Mouse (Mus musculus): ENCODE measurements around the gene Disp1. TPM values are rescaled to one million over a fixed set of nuclear protein-coding genes. Genes with fewer than 3 reads are reported as not detected.

Disp1 gene
- polyA plus RNA-seq, 1 experiment from 2014 or later, result 12.3 TPM

- Histone ChIP-seq H3K9ac (replicated peaks; ENCODE audit: low read depth, low read length) (no peak overlapping the region), H3K4me1 (ENCODE audit: control insufficient read depth, insufficient read depth, low read length) (no peaks in the 10 kb centered on the region), H3K4me3 (ENCODE audit: low read depth, low read length) (no peak overlapping the region), H3K9me3 (ENCODE audit: control insufficient read depth, low read depth, low read length) (no peaks in the 10 kb centered on the region; the same call in 1 of the 2 replicates), H3K27me3 (ENCODE audit: control insufficient read depth, insufficient read depth, low read length) (no peaks in the 10 kb centered on the region), H3K27ac (ENCODE audit: low read length) (no peak overlapping the region), H3K4me2 (replicated peaks; ENCODE audit: low read depth, low read length) (no peak overlapping the region), H3K36me3 (ENCODE audit: control insufficient read depth, insufficient read depth, low read length) (peaks cover 44% of the 10 kb centered on the region)
- no peak for ATAC-seq (ENCODE audit: insufficient number of reproducible peaks, insufficient read depth, low FRiP score, low read depth)
- WGBS, result 85% methylated on average over 7 of the region's 7 CpGs
Observed at GRCm38 (mm10) chr1:183091203-183091602, 130.1 kb downstream of the Disp1 start.

- no peak overlapping the region for H3K4me2 ChIP-seq (replicated peaks; ENCODE audit: low read depth, low read length)
- no peak overlapping the region for H3K4me3 ChIP-seq (ENCODE audit: low read depth, low read length)
- no peak overlapping the region for H3K27ac ChIP-seq (ENCODE audit: low read length)
- H3K27me3 ChIP-seq (ENCODE audit: control insufficient read depth, insufficient read depth, low read length), result no peaks in the 10 kb centered on the region
- H3K4me1 ChIP-seq (ENCODE audit: control insufficient read depth, insufficient read depth, low read length), result no peaks in the 10 kb centered on the region
- H3K9ac ChIP-seq (replicated peaks; ENCODE audit: low read depth, low read length), result no peak overlapping the region
- no peak for ATAC-seq (ENCODE audit: insufficient number of reproducible peaks, insufficient read depth, low FRiP score, low read depth)
- 96% methylated on average over 23 of the region's 23 CpGs for WGBS
- no peaks in the 10 kb centered on the region; the same call in 1 of the 2 replicates for H3K9me3 ChIP-seq (ENCODE audit: control insufficient read depth, low read depth, low read length)
- peaks cover 45% of the 10 kb centered on the region for H3K36me3 ChIP-seq (ENCODE audit: control insufficient read depth, insufficient read depth, low read length)
Observed at GRCm38 (mm10) chr1:183088661-183089060, 132.7 kb downstream of the Disp1 start.

DNA sequence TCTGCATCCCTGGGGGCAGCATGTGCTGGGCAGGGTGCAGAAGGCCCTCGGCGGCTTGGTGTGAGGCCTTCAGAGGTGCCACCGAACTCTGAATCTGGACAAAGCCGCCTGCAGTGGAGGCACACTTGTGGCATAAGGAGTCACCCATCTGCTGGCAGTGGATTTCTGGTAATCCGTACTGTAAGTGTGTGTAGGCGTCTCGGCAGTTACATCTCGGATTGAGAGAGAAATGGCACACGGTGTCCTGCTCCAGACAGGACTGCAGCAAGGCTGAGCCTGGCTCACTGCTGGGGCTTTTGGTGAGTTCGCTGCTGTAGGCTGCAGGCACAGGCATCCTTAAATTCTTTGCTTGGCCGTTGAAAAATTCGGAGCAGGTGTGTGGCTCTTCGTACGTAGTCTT is 134.5 kb downstream of the Disp1 start:
- 93% methylated on average over 14 of the region's 14 CpGs for WGBS
- H3K27me3 ChIP-seq (ENCODE audit: control insufficient read depth, insufficient read depth, low read length), result no peaks in the 10 kb centered on the region
- H3K4me3 ChIP-seq (ENCODE audit: low read depth, low read length), result no peak overlapping the region
- no peak overlapping the region for H3K27ac ChIP-seq (ENCODE audit: low read length)
- ATAC-seq (ENCODE audit: insufficient number of reproducible peaks, insufficient read depth, low FRiP score, low read depth), result no peak
- no peaks in the 10 kb centered on the region for H3K4me1 ChIP-seq (ENCODE audit: control insufficient read depth, insufficient read depth, low read length)
- H3K4me2 ChIP-seq (replicated peaks; ENCODE audit: low read depth, low read length), result no peak overlapping the region
- H3K9me3 ChIP-seq (ENCODE audit: control insufficient read depth, low read depth, low read length), result no peaks in the 10 kb centered on the region; the same call in 1 of the 2 replicates
- peaks cover 45% of the 10 kb centered on the region for H3K36me3 ChIP-seq (ENCODE audit: control insufficient read depth, insufficient read depth, low read length)
- H3K9ac ChIP-seq (replicated peaks; ENCODE audit: low read depth, low read length), result no peak overlapping the region

DNA sequence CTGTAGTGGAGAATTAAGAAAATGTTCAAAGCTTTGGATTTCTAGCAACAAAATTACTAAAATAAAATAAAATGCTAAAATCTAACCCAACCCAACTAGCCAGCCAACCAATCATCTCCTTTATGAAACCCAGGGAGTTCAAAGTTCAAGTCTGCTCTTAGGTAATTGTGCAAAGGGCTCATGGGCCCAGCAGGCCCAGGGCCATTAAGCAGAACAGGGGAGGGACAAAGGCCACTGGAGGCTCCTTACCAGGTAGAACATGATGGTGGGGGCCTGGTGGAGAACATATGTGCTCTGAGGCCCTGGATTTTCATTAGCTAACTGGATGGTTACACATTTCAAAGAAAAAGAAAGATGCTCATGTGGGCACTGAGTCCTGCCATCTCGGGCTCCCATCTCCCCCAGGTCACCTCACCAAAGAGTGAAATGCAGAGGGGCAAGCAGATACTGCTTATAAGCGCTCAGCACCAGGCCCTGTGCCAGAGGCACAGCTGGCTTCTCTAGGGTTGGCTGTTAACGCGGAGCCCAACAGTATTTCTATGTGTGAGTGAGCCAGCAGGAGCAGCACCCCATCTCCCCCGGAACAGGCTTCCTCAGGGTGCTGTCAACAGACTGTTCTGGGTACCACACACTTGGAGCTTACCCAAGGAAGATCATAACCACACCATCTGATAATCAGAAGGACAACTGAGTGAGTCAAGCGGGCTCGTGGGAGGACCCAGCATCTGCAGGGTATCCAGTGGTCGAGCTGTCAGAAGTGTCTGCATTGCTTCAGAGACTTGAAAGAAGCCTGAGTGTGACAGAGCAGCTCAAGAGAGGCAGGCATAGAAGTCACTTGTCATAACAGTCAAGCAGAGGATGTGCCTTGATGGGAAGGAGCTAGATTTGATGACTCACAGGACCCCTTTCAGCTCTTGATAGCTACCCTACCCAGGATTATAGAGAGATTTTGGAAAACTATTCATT is 137.0 kb downstream of the Disp1 start:
- Histone ChIP-seq H3K9me3 (ENCODE audit: control insufficient read depth, low read depth, low read length) (no peaks in the 10 kb centered on the region; the same call in 1 of the 2 replicates), H3K27me3 (ENCODE audit: control insufficient read depth, insufficient read depth, low read length) (no peaks in the 10 kb centered on the region), H3K4me3 (ENCODE audit: low read depth, low read length) (no peak overlapping the region), H3K27ac (ENCODE audit: low read length) (no peak overlapping the region), H3K9ac (replicated peaks; ENCODE audit: low read depth, low read length) (no peak overlapping the region), H3K36me3 (ENCODE audit: control insufficient read depth, insufficient read depth, low read length) (peaks cover 42% of the 10 kb centered on the region), H3K4me1 (ENCODE audit: control insufficient read depth, insufficient read depth, low read length) (peaks cover under 1% of the 10 kb centered on the region; the same call in 1 of the 2 replicates), H3K4me2 (replicated peaks; ENCODE audit: low read depth, low read length) (no peak overlapping the region)
- no peak for ATAC-seq (ENCODE audit: insufficient number of reproducible peaks, insufficient read depth, low FRiP score, low read depth)
- WGBS, result 74% methylated on average over 8 of the region's 8 CpGs

DNA sequence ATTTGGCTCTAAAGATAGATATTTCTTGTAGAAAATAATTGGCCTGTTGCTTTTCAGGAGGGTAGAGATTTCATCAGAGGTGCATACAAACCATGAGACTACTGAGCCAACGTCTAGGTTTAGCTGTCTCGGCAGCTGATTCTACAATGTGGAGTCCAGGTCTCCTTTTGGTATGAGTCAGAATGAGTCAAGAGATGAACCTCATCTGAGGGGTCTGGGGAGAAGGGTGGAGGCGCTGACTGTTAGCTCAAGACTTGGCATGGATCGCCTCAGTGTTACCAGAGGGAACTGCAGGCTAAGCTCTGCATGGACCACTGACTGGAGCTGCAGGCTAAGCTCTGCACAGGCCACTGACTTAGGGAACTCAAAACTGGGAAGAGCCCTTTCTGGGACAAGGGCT is 138.9 kb downstream of the Disp1 start:
- WGBS, result 80% methylated on average over 4 of the region's 4 CpGs
- no peak for ATAC-seq (ENCODE audit: insufficient number of reproducible peaks, insufficient read depth, low FRiP score, low read depth)
- no peak overlapping the region for H3K9ac ChIP-seq (replicated peaks; ENCODE audit: low read depth, low read length)

GRCm38 (mm10) chr1:183081126-183081525 is 140.2 kb downstream of the Disp1 start:
- H3K4me3 ChIP-seq (ENCODE audit: low read depth, low read length), result no peak overlapping the region
- H3K27me3 ChIP-seq (ENCODE audit: control insufficient read depth, insufficient read depth, low read length), result no peaks in the 10 kb centered on the region
- peaks cover 11% of the 10 kb centered on the region for H3K4me1 ChIP-seq (ENCODE audit: control insufficient read depth, insufficient read depth, low read length)
- no peak overlapping the region for H3K27ac ChIP-seq (ENCODE audit: low read length)
- no peak overlapping the region for H3K9ac ChIP-seq (replicated peaks; ENCODE audit: low read depth, low read length)
- H3K9me3 ChIP-seq (ENCODE audit: control insufficient read depth, low read depth, low read length), result no peaks in the 10 kb centered on the region
- ATAC-seq (ENCODE audit: insufficient number of reproducible peaks, insufficient read depth, low FRiP score, low read depth), result no peak
- H3K4me2 ChIP-seq (replicated peaks; ENCODE audit: low read depth, low read length), result no peak overlapping the region
- peaks cover 10% of the 10 kb centered on the region for H3K36me3 ChIP-seq (ENCODE audit: control insufficient read depth, insufficient read depth, low read length)

More for the DNA sequence above, 138.9 kb downstream of the Disp1 start:
- H3K9me3 ChIP-seq (ENCODE audit: control insufficient read depth, low read depth, low read length), result no peaks in the 10 kb centered on the region
- H3K4me1 ChIP-seq (ENCODE audit: control insufficient read depth, insufficient read depth, low read length), result peaks cover 11% of the 10 kb centered on the region
- H3K4me2 ChIP-seq (replicated peaks; ENCODE audit: low read depth, low read length), result no peak overlapping the region
- H3K27me3 ChIP-seq (ENCODE audit: control insufficient read depth, insufficient read depth, low read length), result no peaks in the 10 kb centered on the region
- H3K36me3 ChIP-seq (ENCODE audit: control insufficient read depth, insufficient read depth, low read length), result peaks cover 23% of the 10 kb centered on the region
- no peak overlapping the region for H3K27ac ChIP-seq (ENCODE audit: low read length)
- H3K4me3 ChIP-seq (ENCODE audit: low read depth, low read length), result no peak overlapping the region

GRCm38 (mm10) chr1:183075121-183075822 is 146.1 kb downstream of the Disp1 start:
- no peak overlapping the region; the same call in 1 of the 2 replicates for H3K27ac ChIP-seq (ENCODE audit: low read length)
- no peak overlapping the region for H3K9ac ChIP-seq (replicated peaks; ENCODE audit: low read depth, low read length)
- H3K4me3 ChIP-seq (ENCODE audit: low read depth, low read length), result no peak overlapping the region
- H3K4me1 ChIP-seq (ENCODE audit: control insufficient read depth, insufficient read depth, low read length), result peaks cover 22% of the 10 kb centered on the region
- WGBS, result 18% methylated on average over 15 of the region's 15 CpGs
- H3K27me3 ChIP-seq (ENCODE audit: control insufficient read depth, insufficient read depth, low read length), result no peaks in the 10 kb centered on the region
- H3K9me3 ChIP-seq (ENCODE audit: control insufficient read depth, low read depth, low read length), result no peaks in the 10 kb centered on the region
- H3K4me2 ChIP-seq (replicated peaks; ENCODE audit: low read depth, low read length), result no peak overlapping the region; the same call in 1 of the 2 replicates
- ATAC-seq (ENCODE audit: insufficient number of reproducible peaks, insufficient read depth, low FRiP score, low read depth), result peak; percentile 58; the same call in 1 of the 2 replicates
- no peaks in the 10 kb centered on the region for H3K36me3 ChIP-seq (ENCODE audit: control insufficient read depth, insufficient read depth, low read length)

DNA sequence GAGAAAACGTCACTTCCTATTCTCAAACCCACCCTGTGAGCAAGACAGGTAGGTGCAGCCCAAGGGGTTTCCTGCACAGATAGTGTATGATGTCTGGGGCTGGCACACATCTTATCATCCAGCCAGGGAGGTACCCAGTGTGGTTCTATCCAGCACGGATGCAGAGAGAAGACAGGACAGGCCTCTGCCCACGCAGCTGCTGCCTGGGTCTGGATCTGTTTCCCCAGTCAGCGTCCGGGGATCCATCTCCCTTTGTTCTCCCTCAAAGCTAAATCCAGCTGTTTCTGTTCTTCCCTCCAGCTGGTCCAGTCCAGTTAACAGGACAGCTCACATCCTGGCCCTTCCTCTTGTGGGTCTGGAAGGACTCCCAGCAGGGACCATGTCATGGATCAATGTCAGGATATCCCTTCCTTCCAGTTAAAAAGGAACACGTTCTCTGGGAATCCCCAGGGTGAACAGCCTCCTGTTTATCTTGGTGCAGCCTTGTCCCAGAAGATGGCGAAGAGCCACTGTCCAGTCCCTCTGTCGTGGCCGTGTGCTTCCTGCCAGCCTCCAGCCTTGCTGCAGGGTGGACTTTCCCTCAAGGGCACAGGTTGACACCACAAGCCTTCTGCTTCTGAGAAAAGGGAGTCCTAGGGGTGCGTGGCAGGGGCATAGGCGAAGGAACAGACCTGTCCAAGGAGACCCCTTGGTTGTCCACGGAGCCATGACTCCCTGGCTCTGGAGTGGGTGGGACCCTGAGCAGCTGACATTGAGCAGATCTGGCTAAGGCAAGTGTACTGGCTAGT is 148.9 kb downstream of the Disp1 start:
- no peak overlapping the region for H3K4me3 ChIP-seq (ENCODE audit: low read depth, low read length)
- peak overlapping the region; percentile 73 for H3K27ac ChIP-seq (ENCODE audit: low read length)
- no peaks in the 10 kb centered on the region for H3K27me3 ChIP-seq (ENCODE audit: control insufficient read depth, insufficient read depth, low read length)
- peaks cover 11% of the 10 kb centered on the region; the same call in 1 of the 2 replicates for H3K4me1 ChIP-seq (ENCODE audit: control insufficient read depth, insufficient read depth, low read length)
- no peak overlapping the region for H3K9ac ChIP-seq (replicated peaks; ENCODE audit: low read depth, low read length)
- 51% methylated on average over 12 of the region's 12 CpGs for WGBS
- no peaks in the 10 kb centered on the region for H3K9me3 ChIP-seq (ENCODE audit: control insufficient read depth, low read depth, low read length)
- H3K36me3 ChIP-seq (ENCODE audit: control insufficient read depth, insufficient read depth, low read length), result no peaks in the 10 kb centered on the region
- H3K4me2 ChIP-seq (replicated peaks; ENCODE audit: low read depth, low read length), result no peak overlapping the region
- peak; percentile 71 for ATAC-seq (ENCODE audit: insufficient number of reproducible peaks, insufficient read depth, low FRiP score, low read depth)
